In the genomic region with DNA sequence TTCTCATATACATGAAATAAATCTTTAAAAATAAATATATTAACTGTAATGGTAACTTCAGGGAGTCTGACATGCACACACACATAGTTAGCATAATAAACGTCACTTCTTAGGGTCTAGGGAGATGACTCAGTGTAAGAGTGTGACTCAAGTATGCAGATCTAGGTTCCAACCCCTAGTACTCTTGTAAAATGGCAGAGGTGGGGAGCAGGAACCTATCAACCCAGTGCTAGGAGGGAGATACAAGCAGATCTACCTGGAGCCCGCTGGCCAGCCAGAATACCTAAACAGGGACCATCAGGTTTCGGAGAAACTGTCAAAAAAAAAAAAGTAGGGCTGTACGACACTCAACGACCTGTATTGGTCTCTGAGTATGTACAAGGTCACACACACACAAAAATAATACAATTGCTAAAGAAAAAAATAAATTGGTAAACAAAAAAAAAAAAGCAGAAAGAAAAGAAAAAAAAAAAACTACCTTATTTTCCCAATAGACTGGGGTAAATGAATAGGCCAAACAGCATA, we compare ENCODE assay signal across 8 mouse cellular contexts. TPM values are rescaled to one million over a fixed set of nuclear protein-coding genes. Genes with fewer than 3 reads are reported as not detected.
A peak's percentile ranks its signal among the peaks of the same experiment; 100 is the strongest.
DNase-seq lines count a peak whose midpoint lies in the region; ATAC-seq lines count a peak whose summit lies in the region.

No protein-coding gene starts in this region.

- WGBS in limb, embryonic 13.5 days = 19% methylated on average over 5 of the region's 5 CpGs

- DNase-seq in cerebellum, adult 9-11 months = peak; percentile 55
- no peak for DNase-seq in cerebellum, postnatal 14 days
- DNase-seq in thymus, postnatal 0 days (ENCODE audit: low spot score) = peak; percentile 21
- no peak for DNase-seq in thymus, postnatal 25 days
- no peak for DNase-seq in right cerebral cortex, adult 2 months (ENCODE audit: low spot score in 2 of 2)
- no peak for DNase-seq in left cerebral cortex, adult 8-10 months (ENCODE audit: low spot score in 2 of 2)
- no peak for DNase-seq in right cerebral cortex, postnatal 10 days (ENCODE audit: low spot score in 2 of 2)

- no peaks in the 10 kb centered on the region for H3K9me3 ChIP-seq in limb, embryonic 13.5 days

- H3K9ac ChIP-seq in limb, embryonic 13.5 days = peak overlapping the region; percentile 65

- peak overlapping the region; percentile 62 for H3K4me2 ChIP-seq in limb, embryonic 13.5 days (replicated peaks)

- H3K4me3 ChIP-seq in limb, embryonic 13.5 days = peak overlapping the region; percentile 70

- peaks cover 35% of the 10 kb centered on the region for H3K4me1 ChIP-seq in limb, embryonic 13.5 days

- peaks cover 46% of the 10 kb centered on the region for H3K36me3 ChIP-seq in limb, embryonic 13.5 days

- no peak for ATAC-seq in limb, embryonic 13.5 days (ENCODE audit: low FRiP score, low read depth)

- H3K27ac ChIP-seq in limb, embryonic 13.5 days = 0 out of 2 replicates have a peak overlapping the region, but pooled peaks have one; percentile 28

- H3K27me3 ChIP-seq in limb, embryonic 13.5 days = no peaks in the 10 kb centered on the region

RNA-seq across cellular contexts. Expression of gene Ocel1, which starts 0.3 kb away (rescaled TPM):
- polyA plus RNA-seq in thymus, postnatal 0 days (2015; fragmentation: Nextera tagmentation; extraction: Ambion mirVana) = 17.4 and 19.2 TPM in 2 replicates
- polyA plus RNA-seq in limb, embryonic 13.5 days (2015; fragmentation: Nextera tagmentation; extraction: Ambion mirVana) = 3.1 and 4.1 TPM in 2 replicates
- 10 to 100 TPM; 13.3 to 16.5 (median 14.7) TPM for total RNA-seq in left cerebral cortex, adult 8-10 months (2022)

RNA-seq across cellular contexts. Expression of gene Use1, which starts 4.1 kb away (rescaled TPM):
- polyA plus RNA-seq in thymus, postnatal 0 days (2015; fragmentation: Nextera tagmentation; extraction: Ambion mirVana) = 143 and 152 TPM in 2 replicates
- 108 and 110 TPM in 2 replicates for polyA plus RNA-seq in limb, embryonic 13.5 days (2015; fragmentation: Nextera tagmentation; extraction: Ambion mirVana)
- total RNA-seq in left cerebral cortex, adult 8-10 months (2022) = 100 to 1,000 TPM; 125 to 140 (median 127) TPM

RNA-seq across cellular contexts. Expression of gene Nr2f6, which starts 11.0 kb away (rescaled TPM):
- 17.7 and 18.4 TPM in 2 replicates for polyA plus RNA-seq in thymus, postnatal 0 days (2015; fragmentation: Nextera tagmentation; extraction: Ambion mirVana)
- 38.2 and 43.7 TPM in 2 replicates for polyA plus RNA-seq in limb, embryonic 13.5 days (2015; fragmentation: Nextera tagmentation; extraction: Ambion mirVana)
- 10 to 100 TPM; 32.5 to 39.6 (median 36.7) TPM for total RNA-seq in left cerebral cortex, adult 8-10 months (2022)

RNA-seq across cellular contexts. Expression of gene Ushbp1, which starts 24.8 kb away (rescaled TPM):
- 4.7 and 5.1 TPM in 2 replicates for polyA plus RNA-seq in thymus, postnatal 0 days (2015; fragmentation: Nextera tagmentation; extraction: Ambion mirVana)
- polyA plus RNA-seq in limb, embryonic 13.5 days (2015; fragmentation: Nextera tagmentation; extraction: Ambion mirVana) = 8.1 and 8.2 TPM in 2 replicates
- 1 to 10 TPM; 3.4 to 5.1 (median 3.9) TPM for total RNA-seq in left cerebral cortex, adult 8-10 months (2022)

RNA-seq across cellular contexts. Expression of gene Babam1, which starts 25.9 kb away (rescaled TPM):
- polyA plus RNA-seq in thymus, postnatal 0 days (2015; fragmentation: Nextera tagmentation; extraction: Ambion mirVana) = 83.2 and 87.4 TPM in 2 replicates
- polyA plus RNA-seq in limb, embryonic 13.5 days (2015; fragmentation: Nextera tagmentation; extraction: Ambion mirVana) = 93.1 and 99.7 TPM in 2 replicates
- 100 to 1,000 TPM in 3 of 4 experiments, 10 to 100 TPM in 1; 96.4 to 113 (median 105) TPM for total RNA-seq in left cerebral cortex, adult 8-10 months (2022)

Comparison
In these comparisons a context has a peak if more than half of its experiments do, and no peak if none do; other contexts are left out.
1. DNase-seq: peak in cerebellum, adult 9-11 months (single experiment) and thymus, postnatal 0 days (single experiment); none in cerebellum, postnatal 14 days (0 of 2), thymus, postnatal 25 days (single experiment), right cerebral cortex, adult 2 months (0 of 2), left cerebral cortex, adult 8-10 months (0 of 2) and right cerebral cortex, postnatal 10 days (0 of 2).